Mouse (Mus musculus) heart, postnatal 0 days (tissue): Measurements from ENCODE around the gene Hist2h2aa1.

Source experiments
- CTCF ChIP-seq: IDR thresholded peaks from 2 replicates; pipeline ENCODE4 v1.5.1; 2016; ENCODE audit warnings: antibody characterized with exemption, control low read depth, low read depth
- EP300 ChIP-seq: IDR thresholded peaks from 2 replicates; pipeline ENCODE4 v1.6.1; 2016; ENCODE audit warnings: antibody characterized with exemption, low read depth

DNA sequence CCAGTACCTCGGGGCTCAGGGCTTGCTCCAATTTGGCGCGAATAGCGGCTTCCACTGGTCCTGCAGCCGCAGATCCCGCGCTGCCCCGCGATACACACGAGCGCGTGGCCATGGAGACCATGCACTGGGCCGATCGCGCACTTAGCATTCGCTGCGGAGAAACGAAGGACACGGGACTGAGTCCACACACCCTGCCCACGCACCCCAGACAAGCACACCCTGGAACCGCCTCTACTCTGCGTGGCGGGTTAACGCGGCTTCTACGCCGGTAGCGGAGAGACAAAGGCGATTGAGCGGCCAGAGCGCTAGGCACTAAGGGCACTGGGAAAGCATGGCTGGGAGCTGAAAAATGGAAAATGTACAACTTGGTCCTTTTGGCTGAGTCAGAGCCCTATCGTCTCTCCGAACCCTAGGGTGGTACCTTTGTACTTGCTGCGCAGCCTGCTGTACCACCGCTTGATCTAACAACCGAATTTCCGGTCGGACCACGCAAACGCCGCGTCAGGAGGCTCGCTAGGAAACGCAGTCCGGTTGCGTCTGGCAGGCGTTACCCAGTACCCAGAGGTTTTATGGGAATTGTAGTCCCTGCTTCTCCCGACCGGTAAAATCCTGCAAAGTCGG lies 48.1 kb upstream of the Hist2h2aa1 start:
- TF ChIP-seq CTCF, result no peak
- no peak for TF ChIP-seq EP300
